ENCODE assay signal across 12 mouse cellular contexts in genomic region chr9:120676301-120676700, GRCm38 (mm10).
A peak's percentile ranks its signal among the peaks of the same experiment; 100 is the strongest.
DNase-seq lines count a peak whose midpoint lies in the region; ATAC-seq and TF ChIP-seq lines count a peak whose summit lies in the region.
"Had no signal": no experiment of that assay in that cellular context is flagged by ENCODE, and none has a peak within 500 bp of the region (broad histone marks: within the 10 kb centered on the region; RNA-seq: fewer than 3 reads in every experiment).

No protein-coding gene starts in this region.

- H3K4me1 ChIP-seq in heart, embryonic 12.5 days (replicated peaks), result peaks cover 19% of the 10 kb centered on the region; the same call in 1 of the 2 replicates
- H3K4me1 ChIP-seq in liver, embryonic 12.5 days, result peaks cover 4% of the 10 kb centered on the region; the same call in 1 of the 2 replicates
- peaks cover 6% of the 10 kb centered on the region for H3K4me1 ChIP-seq in liver, postnatal 0 days (ENCODE audit: insufficient read depth)
- H3K4me1 ChIP-seq in embryonic facial prominence, embryonic 15.5 days, result peaks cover 22% of the 10 kb centered on the region
- peaks cover 44% of the 10 kb centered on the region for H3K4me1 ChIP-seq in midbrain, embryonic 11.5 days (ENCODE audit: control insufficient read depth, insufficient read depth, low read length)

- no peak for DNase-seq in heart, postnatal 36 days
- no peak for DNase-seq in liver, postnatal 0 days
- peak; percentile 92 for DNase-seq in midbrain, embryonic 11.5 days (ENCODE audit: low spot score, missing footprints)
- no peak for DNase-seq in left cerebral cortex, adult 2 months (ENCODE audit: extremely low spot score in 1 of 2, low spot score in 2 of 2)
- no peak for DNase-seq in layer of hippocampus, adult 9-10 months (ENCODE audit: low spot score)
- DNase-seq: cerebellum, adult 11 months; lung, adult 18-20 months; right cerebral cortex, adult 18-20 months had no signal

- H3K36me3 ChIP-seq in heart, embryonic 12.5 days, result no peaks in the 10 kb centered on the region
- no peaks in the 10 kb centered on the region for H3K36me3 ChIP-seq in liver, embryonic 12.5 days
- no peaks in the 10 kb centered on the region for H3K36me3 ChIP-seq in liver, postnatal 0 days (replicated peaks; ENCODE audit: insufficient read depth, low read length)
- no peaks in the 10 kb centered on the region for H3K36me3 ChIP-seq in embryonic facial prominence, embryonic 15.5 days
- H3K36me3 ChIP-seq in midbrain, embryonic 11.5 days (ENCODE audit: control insufficient read depth, insufficient read depth, low read length), result no peaks in the 10 kb centered on the region

- intact Hi-C loops in heart, postnatal 36 days (cut with DNase I), result no loop called here
- intact Hi-C loops in left cerebral cortex, adult 2 months (cut with DNase I), result no loop called here

- H3K27ac ChIP-seq in heart, embryonic 12.5 days (ENCODE audit: poor library complexity, severe bottlenecking), result no peak overlapping the region
- no peak overlapping the region for H3K27ac ChIP-seq in liver, embryonic 12.5 days
- no peak overlapping the region for H3K27ac ChIP-seq in liver, postnatal 0 days (ENCODE audit: low read depth)
- no peak overlapping the region for H3K27ac ChIP-seq in embryonic facial prominence, embryonic 15.5 days (replicated peaks)
- H3K27ac ChIP-seq in midbrain, embryonic 11.5 days (ENCODE audit: low read depth, low read length), result no peak overlapping the region
- no peak overlapping the region for H3K27ac ChIP-seq in left cerebral cortex, adult 2 months

- H3K4me2 ChIP-seq in heart, embryonic 12.5 days, result peak overlapping the region; percentile 86; the same call in 1 of the 2 replicates
- peak overlapping the region; percentile 46; the same call in 1 of the 2 replicates for H3K4me2 ChIP-seq in liver, embryonic 12.5 days
- H3K4me2 ChIP-seq in liver, postnatal 0 days (ENCODE audit: low read depth, low read length), result no peak overlapping the region
- peak overlapping the region; percentile 55 for H3K4me2 ChIP-seq in embryonic facial prominence, embryonic 15.5 days (replicated peaks)
- peak overlapping the region; percentile 61 for H3K4me2 ChIP-seq in midbrain, embryonic 11.5 days

- H3K9me3 ChIP-seq in heart, embryonic 12.5 days (replicated peaks), result no peaks in the 10 kb centered on the region
- no peaks in the 10 kb centered on the region for H3K9me3 ChIP-seq in liver, embryonic 12.5 days (replicated peaks)
- no peaks in the 10 kb centered on the region for H3K9me3 ChIP-seq in liver, postnatal 0 days (ENCODE audit: low read length)
- no peaks in the 10 kb centered on the region for H3K9me3 ChIP-seq in embryonic facial prominence, embryonic 15.5 days (replicated peaks)
- H3K9me3 ChIP-seq in midbrain, embryonic 11.5 days (ENCODE audit: control insufficient read depth, low read length), result no peaks in the 10 kb centered on the region

- WGBS in heart, embryonic 12.5 days, result 29% methylated on average over 9 of the region's 9 CpGs
- 28% methylated on average over 9 of the region's 9 CpGs for WGBS in liver, embryonic 12.5 days (ENCODE audit: insufficient replicate concordance)
- WGBS in liver, postnatal 0 days (ENCODE audit: insufficient replicate concordance), result 33% methylated on average over 9 of the region's 9 CpGs
- WGBS in embryonic facial prominence, embryonic 15.5 days, result 29% methylated on average over 9 of the region's 9 CpGs
- 20% methylated on average over 9 of the region's 9 CpGs for WGBS in midbrain, embryonic 11.5 days

- H3K27me3 ChIP-seq in heart, embryonic 12.5 days (replicated peaks), result peaks cover 31% of the 10 kb centered on the region
- H3K27me3 ChIP-seq in liver, embryonic 12.5 days (replicated peaks), result peaks cover 56% of the 10 kb centered on the region
- H3K27me3 ChIP-seq in liver, postnatal 0 days (ENCODE audit: insufficient read depth, low read length), result peaks cover 10% of the 10 kb centered on the region; the same call in 1 of the 2 replicates
- H3K27me3 ChIP-seq in embryonic facial prominence, embryonic 15.5 days, result peaks cover 3% of the 10 kb centered on the region; the same call in 1 of the 2 replicates
- no peaks in the 10 kb centered on the region; the same call in 1 of the 2 replicates for H3K27me3 ChIP-seq in midbrain, embryonic 11.5 days (ENCODE audit: control insufficient read depth, insufficient read depth, low read length)
- H3K27me3 ChIP-seq: Patski had no signal

- H3K9ac ChIP-seq in heart, embryonic 12.5 days, result no peak overlapping the region
- H3K9ac ChIP-seq in liver, embryonic 12.5 days, result no peak overlapping the region
- no peak overlapping the region for H3K9ac ChIP-seq in liver, postnatal 0 days (replicated peaks)
- H3K9ac ChIP-seq in embryonic facial prominence, embryonic 15.5 days, result no peak overlapping the region
- H3K9ac ChIP-seq in midbrain, embryonic 11.5 days (ENCODE audit: low read length), result no peak overlapping the region; the same call in 1 of the 2 replicates

- no peak for TF ChIP-seq EP300 in liver, postnatal 0 days (IDR thresholded peaks at IDR 0.05; ENCODE audit: low read depth)

- H3K4me3 ChIP-seq in heart, embryonic 12.5 days, result no peak overlapping the region
- no peak overlapping the region for H3K4me3 ChIP-seq in liver, embryonic 12.5 days
- no peak overlapping the region for H3K4me3 ChIP-seq in liver, postnatal 0 days (ENCODE audit: low read depth, low read length)
- no peak overlapping the region for H3K4me3 ChIP-seq in embryonic facial prominence, embryonic 15.5 days (replicated peaks)
- H3K4me3 ChIP-seq in midbrain, embryonic 11.5 days (ENCODE audit: low read depth, low read length), result no peak overlapping the region
- no peak overlapping the region; the same call in 1 of the 2 replicates for H3K4me3 ChIP-seq in left cerebral cortex, adult 2 months

- TF ChIP-seq CTCF in liver, postnatal 0 days (IDR thresholded peaks at IDR 0.05; ENCODE audit: low read depth), result no peak
- TF ChIP-seq CTCF in left cerebral cortex, adult 2 months (IDR thresholded peaks at IDR 0.05), result no peak

- ATAC-seq in heart, embryonic 12.5 days (ENCODE audit: insufficient number of reproducible peaks, low FRiP score), result no peak
- no peak for ATAC-seq in liver, embryonic 12.5 days
- no peak for ATAC-seq in liver, postnatal 0 days
- ATAC-seq in embryonic facial prominence, embryonic 15.5 days (ENCODE audit: insufficient number of reproducible peaks, low FRiP score, low TSS enrichment, low read depth), result no peak
- no peak for ATAC-seq in midbrain, embryonic 11.5 days (ENCODE audit: low FRiP score)
- ATAC-seq: Patski had no signal
